Mouse (Mus musculus): ENCODE measurements around the gene Pou2f2. TPM values are rescaled to one million over a fixed set of nuclear protein-coding genes. Genes with fewer than 3 reads are reported as not detected.

The Pou2f2 gene
- polyA plus RNA-seq, 1 experiment from 2014 or later = 0.91 TPM

DNA sequence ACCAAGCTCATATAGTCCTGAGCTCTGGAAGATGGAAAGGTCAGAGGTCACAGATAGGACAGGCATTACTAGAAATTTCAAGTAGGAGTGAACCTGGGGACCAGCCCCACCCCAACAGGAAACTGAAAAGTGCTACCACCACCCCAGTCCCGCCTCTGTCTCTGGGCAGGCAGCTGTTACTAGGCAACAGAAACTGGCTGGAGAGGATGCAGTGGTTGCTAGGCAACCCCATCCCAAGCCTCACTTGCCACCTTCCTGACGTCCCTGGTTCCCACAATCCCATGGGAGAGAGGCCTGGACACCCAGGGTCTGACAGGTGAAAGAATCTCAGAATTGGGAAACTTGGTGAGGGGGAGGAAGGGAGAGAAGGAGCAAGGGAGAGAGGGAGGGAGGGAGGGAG, 110.8 kb downstream of the Pou2f2 start:
- H3K4me3 ChIP-seq = no peak overlapping the region
- ATAC-seq (ENCODE audit: insufficient number of reproducible peaks, insufficient read depth, low FRiP score, low TSS enrichment, low read depth) = no peak
- H3K9ac ChIP-seq = no peak overlapping the region
- 29% methylated on average over 2 of the region's 2 CpGs for WGBS
- H3K4me2 ChIP-seq = no peak overlapping the region
- peaks cover 36% of the 10 kb centered on the region for H3K4me1 ChIP-seq
- H3K36me3 ChIP-seq = peaks cover 49% of the 10 kb centered on the region
- H3K27ac ChIP-seq = no peak overlapping the region
- no peaks in the 10 kb centered on the region for H3K9me3 ChIP-seq
- H3K27me3 ChIP-seq = no peaks in the 10 kb centered on the region

DNA sequence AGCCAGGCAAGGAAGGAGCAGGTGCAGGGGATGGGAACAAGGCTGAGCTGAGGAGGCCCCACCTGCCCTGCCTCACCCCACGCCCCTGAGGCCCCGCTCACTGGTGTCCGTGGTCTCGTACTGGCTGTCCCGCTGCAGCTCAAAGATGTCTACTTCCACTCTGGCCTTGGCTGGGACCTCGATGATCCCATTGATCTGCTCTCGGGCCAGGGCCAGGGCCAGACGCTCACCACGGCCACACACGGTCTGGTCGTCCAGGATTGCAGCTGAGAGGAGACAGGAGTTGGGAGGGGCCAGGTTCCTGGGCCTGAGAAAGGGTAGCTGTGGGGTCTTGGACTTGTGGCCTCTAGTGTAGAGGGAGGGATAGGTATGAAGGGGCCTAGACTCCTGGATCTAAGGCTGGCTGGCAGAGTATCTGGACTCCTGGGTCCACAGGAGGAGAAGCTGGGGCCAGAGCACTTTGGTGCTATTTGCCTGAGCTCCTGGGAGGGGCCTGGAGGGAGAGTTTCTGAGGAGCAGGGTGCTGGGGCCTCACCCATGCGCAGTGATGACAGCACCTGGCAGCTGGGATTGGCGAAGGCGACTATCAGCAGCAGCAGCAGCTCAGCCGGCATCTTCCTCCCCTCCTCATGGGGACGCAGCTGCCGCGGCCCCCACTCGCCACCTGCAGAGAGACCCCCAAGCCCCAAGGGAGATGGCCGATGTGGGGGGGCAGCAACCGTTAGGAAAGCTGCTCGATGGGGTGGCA, 111.4 kb downstream of the Pou2f2 start:
- Histone ChIP-seq H3K36me3 (peaks cover 55% of the 10 kb centered on the region), H3K4me3 (no peak overlapping the region), H3K9ac (no peak overlapping the region), H3K4me1 (peaks cover 30% of the 10 kb centered on the region), H3K9me3 (no peaks in the 10 kb centered on the region), H3K27ac (no peak overlapping the region), H3K27me3 (no peaks in the 10 kb centered on the region), H3K4me2 (no peak overlapping the region)
- ATAC-seq (ENCODE audit: insufficient number of reproducible peaks, insufficient read depth, low FRiP score, low TSS enrichment, low read depth) = no peak
- WGBS = 85% methylated on average over 22 of the region's 22 CpGs

DNA sequence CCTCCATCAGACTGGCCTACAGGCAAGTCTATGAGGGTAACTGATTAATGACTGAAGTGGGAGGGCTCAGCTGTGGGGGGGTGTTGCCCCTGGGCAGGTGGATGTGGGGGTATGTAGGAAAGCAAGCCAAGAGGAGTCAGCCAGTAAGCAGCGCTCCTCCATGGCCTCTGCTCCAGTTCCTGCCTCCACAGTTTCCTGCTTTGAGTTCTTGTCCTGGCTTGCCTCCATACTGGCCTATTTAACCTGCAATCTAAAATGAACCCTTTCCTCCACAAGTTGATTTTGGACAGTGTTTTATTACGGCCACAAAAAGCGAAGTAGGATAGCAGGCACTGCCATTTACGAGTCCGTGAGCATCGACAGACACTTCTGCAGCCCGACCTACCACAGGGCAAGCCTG, 112.2 kb downstream of the Pou2f2 start:
- ATAC-seq (ENCODE audit: insufficient number of reproducible peaks, insufficient read depth, low FRiP score, low TSS enrichment, low read depth) = no peak
- no peak overlapping the region for H3K4me3 ChIP-seq
- peaks cover 63% of the 10 kb centered on the region for H3K36me3 ChIP-seq
- H3K4me1 ChIP-seq = peaks cover 29% of the 10 kb centered on the region
- no peak overlapping the region for H3K9ac ChIP-seq
- H3K27ac ChIP-seq = no peak overlapping the region
- H3K4me2 ChIP-seq = no peak overlapping the region
- no peaks in the 10 kb centered on the region for H3K9me3 ChIP-seq
- 94% methylated on average over 7 of the region's 7 CpGs for WGBS
- no peaks in the 10 kb centered on the region for H3K27me3 ChIP-seq

DNA sequence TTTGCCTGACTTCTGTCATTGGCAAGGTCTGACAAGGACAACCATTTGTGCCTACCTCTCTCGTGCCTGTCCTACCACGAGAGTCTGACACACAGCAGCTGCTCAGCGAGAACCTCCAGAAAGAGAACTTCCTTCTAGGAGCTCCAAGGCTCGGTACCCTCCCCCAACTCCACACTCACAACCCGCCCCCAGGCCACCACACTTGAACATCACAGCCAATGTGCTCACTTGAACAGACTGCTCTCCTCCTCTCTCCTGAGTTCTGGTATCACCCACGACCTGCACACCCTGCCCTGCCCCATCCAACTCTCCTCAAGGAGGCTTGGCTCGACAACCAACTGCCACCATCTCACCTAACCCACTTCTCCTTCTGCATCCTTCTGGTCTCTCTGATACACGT, 115.6 kb downstream of the Pou2f2 start:
- H3K27me3 ChIP-seq = no peaks in the 10 kb centered on the region
- no peaks in the 10 kb centered on the region for H3K4me1 ChIP-seq
- WGBS = 85% methylated on average over 8 of the region's 8 CpGs
- peaks cover 94% of the 10 kb centered on the region for H3K36me3 ChIP-seq
- no peak overlapping the region for H3K27ac ChIP-seq
- H3K9me3 ChIP-seq = no peaks in the 10 kb centered on the region
- no peak for ATAC-seq (ENCODE audit: insufficient number of reproducible peaks, insufficient read depth, low FRiP score, low TSS enrichment, low read depth)
- H3K9ac ChIP-seq = no peak overlapping the region
- no peak overlapping the region for H3K4me3 ChIP-seq
- H3K4me2 ChIP-seq = no peak overlapping the region

DNA sequence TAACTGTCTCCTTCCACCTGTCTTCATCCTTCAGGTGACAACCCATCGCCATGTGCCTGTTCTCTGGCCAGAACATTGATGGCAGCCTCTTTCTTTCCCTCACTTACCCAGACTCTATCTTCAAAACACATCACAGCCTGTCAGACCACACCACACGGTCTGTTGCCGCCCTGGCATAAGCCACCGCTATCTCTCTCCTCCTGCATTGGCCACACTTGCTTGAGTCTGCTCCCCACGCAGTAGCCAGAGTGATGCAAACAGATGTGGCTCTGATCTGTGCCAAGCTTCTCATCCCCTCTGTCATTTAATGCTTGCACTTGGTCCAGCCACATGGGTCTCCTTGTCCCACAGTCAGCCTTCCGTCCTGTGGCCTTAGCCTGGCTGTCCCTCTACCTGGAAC, 116.2 kb downstream of the Pou2f2 start:
- Histone ChIP-seq H3K4me3 (no peak overlapping the region), H3K9ac (no peak overlapping the region), H3K27ac (no peak overlapping the region), H3K4me2 (no peak overlapping the region), H3K9me3 (no peaks in the 10 kb centered on the region), H3K4me1 (no peaks in the 10 kb centered on the region), H3K27me3 (no peaks in the 10 kb centered on the region), H3K36me3 (peaks cover 95% of the 10 kb centered on the region)
- ATAC-seq (ENCODE audit: insufficient number of reproducible peaks, insufficient read depth, low FRiP score, low TSS enrichment, low read depth) = no peak
- WGBS = 87% methylated on average over 6 of the region's 6 CpGs

DNA sequence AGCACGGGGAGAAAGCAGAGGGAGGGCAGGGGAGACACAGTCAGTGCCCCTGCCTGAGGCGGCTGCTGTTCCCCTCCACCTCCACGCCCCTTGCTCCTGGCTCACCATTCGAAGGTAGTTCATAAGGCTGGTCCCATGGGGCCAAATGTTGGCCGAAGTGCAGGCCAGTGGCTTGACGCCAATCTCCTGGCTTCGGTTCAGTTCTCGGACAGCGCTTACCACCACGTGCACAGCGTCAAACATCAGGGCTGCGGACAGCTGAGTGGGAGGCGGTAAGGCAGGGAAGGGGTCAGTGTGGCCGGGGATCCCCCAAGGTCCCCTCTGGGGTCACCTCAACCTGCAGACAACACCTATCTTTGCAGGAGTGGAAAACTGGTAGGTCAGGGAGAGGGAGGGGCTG, 120.7 kb downstream of the Pou2f2 start:
- Histone ChIP-seq H3K4me1 (no peaks in the 10 kb centered on the region), H3K4me3 (no peak overlapping the region), H3K4me2 (no peak overlapping the region), H3K36me3 (peaks cover 95% of the 10 kb centered on the region), H3K27me3 (no peaks in the 10 kb centered on the region), H3K27ac (no peak overlapping the region), H3K9ac (no peak overlapping the region), H3K9me3 (no peaks in the 10 kb centered on the region)
- 91% methylated on average over 14 of the region's 14 CpGs for WGBS
- ATAC-seq (ENCODE audit: insufficient number of reproducible peaks, insufficient read depth, low FRiP score, low TSS enrichment, low read depth) = no peak

DNA sequence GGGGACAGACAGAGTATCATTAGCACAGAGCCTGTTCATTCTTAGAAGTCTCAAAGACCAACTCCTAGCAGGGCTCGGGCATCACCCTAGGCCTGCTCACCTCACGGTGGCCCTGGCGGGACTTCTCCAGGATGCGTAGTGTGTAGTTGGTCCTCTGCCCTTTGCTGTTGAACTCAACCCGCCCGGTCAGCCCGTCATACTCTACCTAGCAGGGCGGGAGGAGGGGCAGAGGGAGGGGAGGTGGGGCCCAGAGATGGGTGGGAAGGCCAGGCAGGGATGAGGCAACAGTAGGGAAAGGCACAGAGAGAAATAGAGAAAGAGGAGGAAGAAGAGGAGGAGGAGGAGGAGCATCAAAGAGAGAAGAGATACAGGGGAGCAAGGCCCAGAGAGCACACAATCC, 121.1 kb downstream of the Pou2f2 start:
- H3K9ac ChIP-seq = no peak overlapping the region
- no peak for ATAC-seq (ENCODE audit: insufficient number of reproducible peaks, insufficient read depth, low FRiP score, low TSS enrichment, low read depth)
- H3K4me3 ChIP-seq = no peak overlapping the region
- no peak overlapping the region for H3K4me2 ChIP-seq
- peaks cover 95% of the 10 kb centered on the region for H3K36me3 ChIP-seq
- no peaks in the 10 kb centered on the region for H3K27me3 ChIP-seq
- H3K9me3 ChIP-seq = no peaks in the 10 kb centered on the region
- H3K27ac ChIP-seq = no peak overlapping the region
- 89% methylated on average over 8 of the region's 8 CpGs for WGBS
- H3K4me1 ChIP-seq = no peaks in the 10 kb centered on the region

DNA sequence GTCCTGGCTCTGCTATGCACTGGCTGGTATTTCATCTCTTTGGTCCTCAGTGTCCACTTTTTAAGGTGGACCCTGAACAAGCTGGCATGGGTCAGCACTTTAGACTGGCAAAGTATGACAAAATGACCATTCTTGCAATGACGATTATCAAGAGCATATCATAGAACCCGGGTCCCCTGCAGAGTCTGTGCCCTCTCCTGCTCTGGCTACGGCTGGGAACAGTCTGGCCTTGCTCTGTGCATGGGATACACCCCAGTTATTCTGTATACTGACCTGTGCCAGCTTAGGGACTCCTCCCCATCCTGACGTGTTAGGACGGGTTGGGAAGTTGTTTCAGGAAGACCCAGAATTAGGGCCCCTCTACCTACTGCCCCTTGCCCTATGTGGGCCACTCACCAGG, 121.6 kb downstream of the Pou2f2 start:
- H3K9ac ChIP-seq = no peak overlapping the region
- no peak overlapping the region for H3K4me3 ChIP-seq
- no peaks in the 10 kb centered on the region for H3K27me3 ChIP-seq
- H3K36me3 ChIP-seq = peaks cover 95% of the 10 kb centered on the region
- WGBS = 93% methylated on average over 5 of the region's 5 CpGs
- no peaks in the 10 kb centered on the region for H3K9me3 ChIP-seq
- ATAC-seq (ENCODE audit: insufficient number of reproducible peaks, insufficient read depth, low FRiP score, low TSS enrichment, low read depth) = no peak
- no peaks in the 10 kb centered on the region for H3K4me1 ChIP-seq
- H3K4me2 ChIP-seq = no peak overlapping the region
- no peak overlapping the region for H3K27ac ChIP-seq

DNA sequence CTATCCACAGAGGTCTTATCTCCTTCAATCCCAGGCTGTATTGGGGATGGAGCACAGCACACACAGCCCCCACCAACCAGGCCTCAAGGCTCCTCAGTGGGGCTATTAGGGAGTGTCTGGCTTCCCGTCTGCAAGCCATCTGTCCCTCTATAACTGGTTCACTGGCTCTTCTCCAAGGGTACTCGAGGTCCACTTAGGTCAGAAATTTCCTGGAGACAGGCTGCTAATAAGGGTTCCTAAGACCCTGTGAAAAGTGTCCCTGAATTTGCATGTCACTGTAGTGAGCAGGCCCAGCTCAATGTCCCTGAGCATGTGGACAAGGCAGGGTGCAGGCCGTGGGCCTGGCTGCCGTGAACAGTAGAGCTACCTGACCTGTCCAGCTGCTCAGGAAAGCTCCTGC, 122.6 kb downstream of the Pou2f2 start:
- Histone ChIP-seq H3K9me3 (no peaks in the 10 kb centered on the region), H3K9ac (no peak overlapping the region), H3K4me3 (no peak overlapping the region), H3K27me3 (no peaks in the 10 kb centered on the region), H3K36me3 (peaks cover 94% of the 10 kb centered on the region), H3K4me1 (no peaks in the 10 kb centered on the region), H3K27ac (no peak overlapping the region), H3K4me2 (no peak overlapping the region)
- 74% methylated on average over 4 of the region's 4 CpGs for WGBS
- no peak for ATAC-seq (ENCODE audit: insufficient number of reproducible peaks, insufficient read depth, low FRiP score, low TSS enrichment, low read depth)

DNA sequence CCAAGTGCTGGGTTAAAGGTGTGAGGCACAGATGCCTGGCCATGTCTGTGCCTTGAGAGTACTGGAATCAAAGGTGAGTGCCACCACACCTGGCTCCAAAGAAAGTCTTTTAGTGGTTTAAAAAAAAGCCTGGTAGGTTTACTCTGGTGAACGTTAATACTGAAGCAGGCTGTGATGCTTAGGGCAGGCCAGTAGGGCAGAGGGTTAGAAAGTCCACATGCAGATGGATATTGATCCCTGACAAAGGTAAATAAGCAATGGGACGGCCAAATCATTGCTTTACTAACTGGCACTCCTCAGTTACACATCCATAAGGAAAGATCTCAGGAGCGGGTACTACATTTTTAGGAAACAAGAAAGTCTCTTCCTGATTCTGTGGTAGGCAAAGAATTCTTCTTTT, 126.9 kb downstream of the Pou2f2 start:
- no peaks in the 10 kb centered on the region for H3K4me1 ChIP-seq
- no peak overlapping the region for H3K9ac ChIP-seq
- H3K27me3 ChIP-seq = no peaks in the 10 kb centered on the region
- no peak overlapping the region for H3K4me3 ChIP-seq
- H3K36me3 ChIP-seq = peaks cover 86% of the 10 kb centered on the region
- H3K4me2 ChIP-seq = no peak overlapping the region
- no peaks in the 10 kb centered on the region for H3K9me3 ChIP-seq
- no peak overlapping the region for H3K27ac ChIP-seq
- 87% methylated on average over 3 of the region's 3 CpGs for WGBS
- no peak for ATAC-seq (ENCODE audit: insufficient number of reproducible peaks, insufficient read depth, low FRiP score, low TSS enrichment, low read depth)

DNA sequence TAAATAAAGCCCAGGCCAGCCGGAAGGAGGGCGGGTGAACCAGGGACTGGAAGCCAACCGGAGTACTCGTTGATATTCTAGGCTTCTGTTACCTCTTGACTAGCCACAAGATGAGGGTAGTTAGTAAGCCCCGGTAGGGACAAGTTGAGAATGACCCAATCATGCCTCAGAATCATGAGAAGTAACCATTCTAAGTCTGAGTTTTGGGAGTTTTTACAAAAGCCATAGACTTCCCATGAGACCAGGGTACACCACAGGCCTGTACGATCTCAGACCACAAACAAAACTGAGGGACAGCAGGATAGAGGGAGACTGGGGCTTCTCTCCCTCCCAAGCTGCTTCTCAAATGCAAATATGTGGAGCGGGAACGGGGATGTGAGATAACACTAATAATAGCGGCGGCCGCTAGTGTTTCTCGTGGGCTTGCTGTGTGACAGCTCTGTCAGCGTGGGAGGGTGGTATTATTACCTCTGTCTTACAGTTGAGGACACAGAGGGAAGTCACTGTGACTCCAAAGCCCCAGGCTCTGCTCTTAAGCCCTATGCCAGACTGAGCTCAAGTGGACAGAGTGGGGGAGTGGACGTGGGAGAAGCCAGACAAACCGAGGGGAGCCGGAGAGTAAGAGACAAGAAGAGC, 130.1 kb downstream of the Pou2f2 start:
- Histone ChIP-seq H3K36me3 (peaks cover 84% of the 10 kb centered on the region), H3K4me3 (no peak overlapping the region), H3K9me3 (no peaks in the 10 kb centered on the region), H3K4me1 (no peaks in the 10 kb centered on the region), H3K27ac (no peak overlapping the region), H3K27me3 (no peaks in the 10 kb centered on the region), H3K9ac (no peak overlapping the region), H3K4me2 (no peak overlapping the region)
- WGBS = 85% methylated on average over 16 of the region's 16 CpGs
- ATAC-seq (ENCODE audit: insufficient number of reproducible peaks, insufficient read depth, low FRiP score, low TSS enrichment, low read depth) = no peak

DNA sequence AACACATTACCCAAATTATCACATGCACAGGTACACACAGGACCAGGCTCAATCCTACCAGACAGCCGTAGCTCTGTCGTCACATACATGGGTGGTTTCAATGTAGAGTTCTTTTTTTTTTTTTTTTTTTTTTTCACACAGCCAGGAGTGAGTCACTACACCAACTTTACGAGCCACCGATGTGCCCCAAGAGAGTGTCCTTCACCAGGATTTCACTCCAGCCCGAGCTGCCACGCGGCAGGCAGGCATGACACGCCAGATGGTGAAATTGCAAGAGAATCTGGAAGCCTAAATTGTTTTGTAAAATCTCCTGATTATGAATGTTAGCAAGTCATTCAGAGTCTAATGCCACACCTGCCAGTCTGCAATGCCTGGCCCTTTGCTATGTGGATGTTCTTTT, 132.2 kb downstream of the Pou2f2 start:
- ATAC-seq (ENCODE audit: insufficient number of reproducible peaks, insufficient read depth, low FRiP score, low TSS enrichment, low read depth) = no peak
- Histone ChIP-seq H3K27me3 (no peaks in the 10 kb centered on the region), H3K4me1 (no peaks in the 10 kb centered on the region), H3K9ac (no peak overlapping the region), H3K36me3 (peaks cover 86% of the 10 kb centered on the region), H3K9me3 (no peaks in the 10 kb centered on the region), H3K27ac (no peak overlapping the region), H3K4me2 (no peak overlapping the region), H3K4me3 (no peak overlapping the region)
- WGBS = 94% methylated on average over 8 of the region's 8 CpGs

Measured in embryonic facial prominence, embryonic 13.5 days (tissue).